Mouse (Mus musculus) NIH3T3 (cell line): ENCODE results near the gene Rasa4.
"Not testable (repeated sequence)": the region's sequence is repeated elsewhere in the genome, so short reads cannot be mapped to it uniquely, and the experiment has no call there.

Experiments
- DNase-seq: peaks from one replicate; pipeline ENCODE4 v3.0.0-alpha.2; 2012; ENCODE audit warnings: low read depth

Gene Rasa4

GRCm38 (mm10) chr5:136113546-136113945, 29.8 kb downstream of the Rasa4 start:
- not testable (repeated sequence) for DNase-seq

- peak; percentile 99 for DNase-seq
Observed at GRCm38 (mm10) chr5:136115891-136116783, 32.4 kb downstream of the Rasa4 start, which contains the start of gene Polr2j. Gene Polr2j (plus strand): TSS chr5:136116631.

GRCm38 (mm10) chr5:136116784-136117112, 33.0 kb downstream of the Rasa4 start:
- no peak for DNase-seq

GRCm38 (mm10) chr5:136122165-136122564, 38.4 kb downstream of the Rasa4 start:
- DNase-seq = no peak

GRCm38 (mm10) chr5:136135571-136136291, 52.0 kb downstream of the Rasa4 start, which contains the start of the genes Lrwd1 and Alkbh4:
Gene Lrwd1 (minus strand): TSS chr5:136136074.
Gene Alkbh4 (plus strand): TSS chr5:136136146.
- peak; percentile 98 for DNase-seq

- peak; percentile 46 for DNase-seq
Observed at GRCm38 (mm10) chr5:136136292-136136990, 52.7 kb downstream of the Rasa4 start.

- peak; percentile 80 for DNase-seq
Observed at GRCm38 (mm10) chr5:136137658-136138274, 54.0 kb downstream of the Rasa4 start.

- DNase-seq = no peak
Observed at GRCm38 (mm10) chr5:136139393-136139792, 55.7 kb downstream of the Rasa4 start.

- DNase-seq = no peak
Observed at GRCm38 (mm10) chr5:136140057-136140482, 56.4 kb downstream of the Rasa4 start.

- peak; percentile 18 for DNase-seq
Observed at GRCm38 (mm10) chr5:136142746-136143145, 59.0 kb downstream of the Rasa4 start.

GRCm38 (mm10) chr5:136143161-136143755, 59.5 kb downstream of the Rasa4 start:
- DNase-seq = peak; percentile 62

GRCm38 (mm10) chr5:136144606-136145430, 61.1 kb downstream of the Rasa4 start:
- DNase-seq = no peak

- DNase-seq = no peak
Observed at GRCm38 (mm10) chr5:136146936-136147335, 63.2 kb downstream of the Rasa4 start.

GRCm38 (mm10) chr5:136147704-136148103, 64.0 kb downstream of the Rasa4 start:
- no peak for DNase-seq

GRCm38 (mm10) chr5:136149134-136149576, 65.4 kb downstream of the Rasa4 start:
- DNase-seq = not testable (repeated sequence)

GRCm38 (mm10) chr5:136152365-136152764, 68.6 kb downstream of the Rasa4 start:
- DNase-seq = no peak

- no peak for DNase-seq
Observed at GRCm38 (mm10) chr5:136155399-136155798, 71.7 kb downstream of the Rasa4 start.

- DNase-seq = not testable (repeated sequence)
Observed at GRCm38 (mm10) chr5:136160084-136160483, 76.4 kb downstream of the Rasa4 start.
